Mouse (Mus musculus) kidney, adult 8-10 months (tissue): ENCODE results near the gene Inpp5b.
"Not testable (repeated sequence)": the region's sequence is repeated elsewhere in the genome, so short reads cannot be mapped to it uniquely, and the experiment has no call there.

ENCODE experiments used
- DNase-seq, 2 experiments: peaks; one replicate each; pipeline ENCODE4 v3.0.0; 2022

The Inpp5b gene

GRCm38 (mm10) chr4:124741376-124742343, at the start of gene Inpp5b:
Gene Inpp5b, plus strand, starts transcription at chr4:124741850.
- DNase-seq = peak; percentile 76 to 85

- DNase-seq = no peak
Observed at GRCm38 (mm10) chr4:124692416-124692861, 49.2 kb upstream of the Inpp5b start.

GRCm38 (mm10) chr4:124693135-124693894, 48.3 kb upstream of the Inpp5b start, which contains the start of gene Utp11:
Gene Utp11, minus strand, starts transcription at chr4:124693600.
- peak; percentile 91 to 95 for DNase-seq

- DNase-seq = no peak
Observed at GRCm38 (mm10) chr4:124694572-124694971, 47.1 kb upstream of the Inpp5b start.

- DNase-seq = peak; percentile 67 to 68
Observed at GRCm38 (mm10) chr4:124695786-124696516, 45.7 kb upstream of the Inpp5b start.

- DNase-seq = no peak
Observed at GRCm38 (mm10) chr4:124699791-124700190, 41.9 kb upstream of the Inpp5b start.

- peak; percentile 79 to 80 for DNase-seq
Observed at GRCm38 (mm10) chr4:124700248-124700971, 41.2 kb upstream of the Inpp5b start, which contains the start of gene Fhl3. Gene Fhl3, plus strand, starts transcription at chr4:124700701.

GRCm38 (mm10) chr4:124701052-124701845, 40.4 kb upstream of the Inpp5b start:
- no peak for DNase-seq

GRCm38 (mm10) chr4:124701916-124702315, 39.7 kb upstream of the Inpp5b start:
- no peak for DNase-seq

- no peak for DNase-seq
Observed at GRCm38 (mm10) chr4:124703406-124703805, 38.2 kb upstream of the Inpp5b start.

- DNase-seq = no peak
Observed at GRCm38 (mm10) chr4:124703881-124704796, 37.5 kb upstream of the Inpp5b start.

GRCm38 (mm10) chr4:124704797-124705474, 36.7 kb upstream of the Inpp5b start:
- peak in 1 of 2 experiments; percentile 50 for DNase-seq

GRCm38 (mm10) chr4:124705661-124706269, 35.9 kb upstream of the Inpp5b start:
- DNase-seq = no peak

GRCm38 (mm10) chr4:124707381-124708199, 34.1 kb upstream of the Inpp5b start:
- DNase-seq = not testable (repeated sequence)

- DNase-seq = not testable (repeated sequence)
Observed at GRCm38 (mm10) chr4:124708200-124708517, 33.5 kb upstream of the Inpp5b start.

- peak; percentile 87 to 88 for DNase-seq
Observed at GRCm38 (mm10) chr4:124708518-124709477, 32.9 kb upstream of the Inpp5b start.

GRCm38 (mm10) chr4:124709961-124710446, 31.6 kb upstream of the Inpp5b start:
- DNase-seq = peak in 1 of 2 experiments; percentile 32
